Mouse (Mus musculus): ENCODE measurements around the gene Mbnl1. TPM values are rescaled to one million over a fixed set of nuclear protein-coding genes. Genes with fewer than 3 reads are reported as not detected.

Gene Mbnl1
- total and polyA plus RNA-seq, 3 experiments = 55.8 to 237 (median 215) TPM

- no peak for TF ChIP-seq POLR2A (IDR thresholded peaks at IDR 0.05; ENCODE audit: insufficient read depth, low read depth, low read length)
- TF ChIP-seq CTCF (IDR thresholded peaks at IDR 0.05) = no peak
- TF ChIP-seq EP300 (IDR thresholded peaks at IDR 0.05; ENCODE audit: insufficient read depth, low read depth, low read length) = no peak
- no peak overlapping the region for H3K27ac ChIP-seq
Measured at GRCm38 (mm10) chr3:60546196-60546595, 73.6 kb downstream of the Mbnl1 start.

GRCm38 (mm10) chr3:60546904-60547303 lies 74.3 kb downstream of the Mbnl1 start:
- peaks cover 59% of the 10 kb centered on the region for H3K36me3 ChIP-seq (ENCODE audit: control insufficient read depth, insufficient read depth, low read length)
- H3K27me3 ChIP-seq (ENCODE audit: control insufficient read depth, insufficient read depth, low read length) = no peaks in the 10 kb centered on the region
- H3K4me3 ChIP-seq = no peak overlapping the region
- H3K27ac ChIP-seq = no peak overlapping the region
- DNase-seq = no peak
- peaks cover 16% of the 10 kb centered on the region for H3K79me2 ChIP-seq (replicated peaks; ENCODE audit: control insufficient read depth, insufficient read depth, low read length)
- intact Hi-C loops (cut with DNase I) = no loop called here
- TF ChIP-seq POLR2A (IDR thresholded peaks at IDR 0.05; ENCODE audit: insufficient read depth, low read depth, low read length) = no peak
- no peak for TF ChIP-seq EP300 (IDR thresholded peaks at IDR 0.05; ENCODE audit: insufficient read depth, low read depth, low read length)
- TF ChIP-seq CTCF (IDR thresholded peaks at IDR 0.05) = no peak
- H3K4me1 ChIP-seq (ENCODE audit: control insufficient read depth, insufficient read depth, low read length) = peaks cover 26% of the 10 kb centered on the region
- no peak overlapping the region for H3K9ac ChIP-seq (ENCODE audit: low read depth, low read length)
- WGBS = 81% methylated on average over 4 of the region's 4 CpGs

More at GRCm38 (mm10) chr3:60546196-60546595, 73.6 kb downstream of the Mbnl1 start:
- intact Hi-C loops (cut with DNase I) = no loop called here
- Histone ChIP-seq H3K4me1 (ENCODE audit: control insufficient read depth, insufficient read depth, low read length) (peaks cover 26% of the 10 kb centered on the region), H3K9ac (ENCODE audit: low read depth, low read length) (no peak overlapping the region; the same call in 1 of the 2 replicates), H3K36me3 (ENCODE audit: control insufficient read depth, insufficient read depth, low read length) (peaks cover 61% of the 10 kb centered on the region), H3K27me3 (ENCODE audit: control insufficient read depth, insufficient read depth, low read length) (no peaks in the 10 kb centered on the region), H3K4me3 (no peak overlapping the region), H3K79me2 (replicated peaks; ENCODE audit: control insufficient read depth, insufficient read depth, low read length) (peaks cover 16% of the 10 kb centered on the region)
- DNase-seq = no peak
- 35% methylated on average over 9 of the region's 9 CpGs for WGBS

GRCm38 (mm10) chr3:60550492-60550891 lies 77.9 kb downstream of the Mbnl1 start:
- H3K4me1 ChIP-seq (ENCODE audit: control insufficient read depth, insufficient read depth, low read length) = peaks cover 26% of the 10 kb centered on the region
- no peak for TF ChIP-seq EP300 (IDR thresholded peaks at IDR 0.05; ENCODE audit: insufficient read depth, low read depth, low read length)
- no peak for TF ChIP-seq CTCF (IDR thresholded peaks at IDR 0.05)
- no peak for TF ChIP-seq POLR2A (IDR thresholded peaks at IDR 0.05; ENCODE audit: insufficient read depth, low read depth, low read length)
- no peak overlapping the region for H3K27ac ChIP-seq
- no peaks in the 10 kb centered on the region for H3K27me3 ChIP-seq (ENCODE audit: control insufficient read depth, insufficient read depth, low read length)
- intact Hi-C loops (cut with DNase I) = no loop called here
- no peak overlapping the region for H3K9ac ChIP-seq (ENCODE audit: low read depth, low read length)
- H3K4me3 ChIP-seq = no peak overlapping the region
- WGBS = 64% methylated on average over 5 of the region's 5 CpGs
- no peak for DNase-seq
- peaks cover 59% of the 10 kb centered on the region for H3K36me3 ChIP-seq (ENCODE audit: control insufficient read depth, insufficient read depth, low read length)
- H3K79me2 ChIP-seq (replicated peaks; ENCODE audit: control insufficient read depth, insufficient read depth, low read length) = peaks cover 9% of the 10 kb centered on the region

- no peak for DNase-seq
- no peak overlapping the region for H3K27ac ChIP-seq
- H3K4me3 ChIP-seq = no peak overlapping the region
- H3K4me1 ChIP-seq (ENCODE audit: control insufficient read depth, insufficient read depth, low read length) = peaks cover 25% of the 10 kb centered on the region
- TF ChIP-seq CTCF (IDR thresholded peaks at IDR 0.05) (no peak), EP300 (IDR thresholded peaks at IDR 0.05; ENCODE audit: insufficient read depth, low read depth, low read length) (no peak), POLR2A (IDR thresholded peaks at IDR 0.05; ENCODE audit: insufficient read depth, low read depth, low read length) (no peak)
- 54% methylated on average over 3 of the region's 3 CpGs for WGBS
- H3K79me2 ChIP-seq (replicated peaks; ENCODE audit: control insufficient read depth, insufficient read depth, low read length) = peaks cover 6% of the 10 kb centered on the region
- no peaks in the 10 kb centered on the region for H3K27me3 ChIP-seq (ENCODE audit: control insufficient read depth, insufficient read depth, low read length)
- H3K36me3 ChIP-seq (ENCODE audit: control insufficient read depth, insufficient read depth, low read length) = peaks cover 57% of the 10 kb centered on the region
- no peak overlapping the region for H3K9ac ChIP-seq (ENCODE audit: low read depth, low read length)
- intact Hi-C loops (cut with DNase I) = no loop called here
Measured at GRCm38 (mm10) chr3:60551650-60552049, 79.0 kb downstream of the Mbnl1 start.

GRCm38 (mm10) chr3:60553011-60553410 lies 80.4 kb downstream of the Mbnl1 start:
- no peaks in the 10 kb centered on the region for H3K27me3 ChIP-seq (ENCODE audit: control insufficient read depth, insufficient read depth, low read length)
- peaks cover 55% of the 10 kb centered on the region for H3K36me3 ChIP-seq (ENCODE audit: control insufficient read depth, insufficient read depth, low read length)
- peaks cover 1% of the 10 kb centered on the region; the same call in 1 of the 2 replicates for H3K79me2 ChIP-seq (replicated peaks; ENCODE audit: control insufficient read depth, insufficient read depth, low read length)
- H3K9ac ChIP-seq (ENCODE audit: low read depth, low read length) = no peak overlapping the region
- TF ChIP-seq EP300 (IDR thresholded peaks at IDR 0.05; ENCODE audit: insufficient read depth, low read depth, low read length) (0 out of 2 replicates have a peak, but pooled peaks have one; percentile 21), POLR2A (IDR thresholded peaks at IDR 0.05; ENCODE audit: insufficient read depth, low read depth, low read length) (no peak)
- peaks cover 22% of the 10 kb centered on the region for H3K4me1 ChIP-seq (ENCODE audit: control insufficient read depth, insufficient read depth, low read length)
- H3K27ac ChIP-seq = no peak overlapping the region
- no peak overlapping the region for H3K4me3 ChIP-seq
- 19% methylated on average over 3 of the region's 3 CpGs for WGBS
- DNase-seq = no peak
- intact Hi-C loops (cut with DNase I) = no loop called here

GRCm38 (mm10) chr3:60556596-60556995 lies 84.0 kb downstream of the Mbnl1 start:
- WGBS = 35% methylated on average over 3 of the region's 3 CpGs
- DNase-seq = no peak
- Histone ChIP-seq H3K79me2 (replicated peaks; ENCODE audit: control insufficient read depth, insufficient read depth, low read length) (peaks cover 7% of the 10 kb centered on the region), H3K27ac (no peak overlapping the region), H3K4me1 (ENCODE audit: control insufficient read depth, insufficient read depth, low read length) (peaks cover 23% of the 10 kb centered on the region), H3K27me3 (ENCODE audit: control insufficient read depth, insufficient read depth, low read length) (no peaks in the 10 kb centered on the region), H3K36me3 (ENCODE audit: control insufficient read depth, insufficient read depth, low read length) (peaks cover 47% of the 10 kb centered on the region), H3K9ac (ENCODE audit: low read depth, low read length) (no peak overlapping the region), H3K4me3 (no peak overlapping the region)
- intact Hi-C loops (cut with DNase I) = no loop called here
- TF ChIP-seq CTCF (IDR thresholded peaks at IDR 0.05) (no peak), EP300 (IDR thresholded peaks at IDR 0.05; ENCODE audit: insufficient read depth, low read depth, low read length) (no peak), POLR2A (IDR thresholded peaks at IDR 0.05; ENCODE audit: insufficient read depth, low read depth, low read length) (no peak)

All from heart, adult 2 months (tissue).